Mouse (Mus musculus) bone marrow, adult 2 months (tissue): ENCODE data around the gene Tbccd1.

Source experiments
- CTCF ChIP-seq: fragments of 200-500 bp; IDR thresholded peaks from 2 replicates; pipeline ENCODE4 v1.5.1; 2011; ENCODE audit warnings: low read length, control low read depth; ENCODE audit not compliant: control insufficient read depth, insufficient read depth
- POLR2A ChIP-seq: fragments of 200-500 bp; IDR thresholded peaks from 2 replicates; pipeline ENCODE4 v1.6.1; 2011; ENCODE audit warnings: low read depth, mild to moderate bottlenecking, control low read depth, low read length, borderline replicate concordance; ENCODE audit not compliant: control insufficient read depth

GRCm38 (mm10) chr16:22872397-22872796 lies 14.9 kb upstream of the Tbccd1 start:
- no peak for TF ChIP-seq POLR2A
- no peak for TF ChIP-seq CTCF
